Mouse (Mus musculus): Measurements from ENCODE around the gene Fnip1. TPM values are rescaled to one million over a fixed set of nuclear protein-coding genes. Genes with fewer than 3 reads are reported as not detected.

Fnip1 gene
- total RNA-seq, 2 experiments from 2014 or later: 30.5 to 34.7 TPM

DNA sequence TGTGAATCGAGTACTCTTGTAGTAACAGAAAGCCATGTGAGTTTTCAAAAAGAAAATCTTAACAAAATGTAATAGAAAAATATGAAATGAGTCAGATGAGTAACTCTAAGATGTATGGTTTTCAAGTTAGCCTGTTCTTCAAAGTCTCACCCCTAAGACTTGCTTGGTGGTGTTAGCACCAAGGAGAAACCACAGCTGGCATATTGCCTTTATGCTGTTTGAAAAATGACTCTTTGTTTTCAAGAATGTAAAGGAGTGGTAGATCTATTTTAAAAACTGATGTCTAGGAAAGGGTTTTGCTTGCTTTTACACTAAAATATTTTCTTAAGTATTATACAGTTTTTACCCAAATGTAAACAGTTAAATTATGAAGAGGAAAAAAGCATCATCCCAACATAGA, 16.5 kb downstream of the Fnip1 start:
- no peak for DNase-seq
- intact Hi-C loops (cut with DNase I): no loop called here

- peak; percentile 32 to 52 for DNase-seq
- intact Hi-C loops (cut with DNase I): no loop called here
Observed at GRCm38 (mm10) chr11:54456875-54457274, 18.9 kb downstream of the Fnip1 start.

GRCm38 (mm10) chr11:54458168-54458567, 20.2 kb downstream of the Fnip1 start:
- DNase-seq: no peak
- intact Hi-C loops (cut with DNase I): no loop called here

DNA sequence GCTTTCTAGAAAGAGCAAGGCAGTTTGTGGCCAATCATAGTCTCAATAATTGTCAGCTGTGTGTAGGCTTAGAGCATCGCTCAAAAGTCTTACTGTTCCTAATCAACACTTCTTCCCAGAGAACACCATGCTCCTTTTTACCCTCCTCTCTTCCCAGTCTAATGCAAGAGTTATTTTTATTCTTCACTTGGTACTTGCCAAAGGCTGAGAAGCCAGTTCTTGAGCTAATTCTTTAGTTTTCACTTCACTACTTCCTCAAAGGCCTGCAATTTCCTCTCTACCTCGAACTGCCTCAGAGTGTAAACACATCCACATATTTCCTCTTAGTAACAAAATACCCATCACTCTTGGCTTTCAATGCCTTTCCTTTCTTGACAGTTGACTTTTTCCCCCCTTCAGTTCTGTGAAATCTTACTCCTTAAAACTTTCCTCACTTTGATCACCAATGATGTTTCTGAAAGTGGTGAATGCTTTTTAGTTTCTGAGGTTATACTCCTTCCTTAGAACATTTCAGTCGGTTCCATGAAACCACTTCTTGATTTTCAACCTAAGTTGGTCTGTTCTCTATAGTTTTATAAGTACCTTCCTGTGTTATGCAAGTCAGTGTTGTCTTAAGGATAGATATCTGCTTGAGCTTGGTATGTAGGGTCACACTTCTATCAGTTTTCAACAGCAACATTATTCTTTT, 26.7 kb downstream of the Fnip1 start:
- DNase-seq: no peak
- intact Hi-C loops (cut with DNase I): no loop called here

GRCm38 (mm10) chr11:54472231-54472630, 34.2 kb downstream of the Fnip1 start:
- no peak for DNase-seq
- intact Hi-C loops (cut with DNase I): no loop called here

DNA sequence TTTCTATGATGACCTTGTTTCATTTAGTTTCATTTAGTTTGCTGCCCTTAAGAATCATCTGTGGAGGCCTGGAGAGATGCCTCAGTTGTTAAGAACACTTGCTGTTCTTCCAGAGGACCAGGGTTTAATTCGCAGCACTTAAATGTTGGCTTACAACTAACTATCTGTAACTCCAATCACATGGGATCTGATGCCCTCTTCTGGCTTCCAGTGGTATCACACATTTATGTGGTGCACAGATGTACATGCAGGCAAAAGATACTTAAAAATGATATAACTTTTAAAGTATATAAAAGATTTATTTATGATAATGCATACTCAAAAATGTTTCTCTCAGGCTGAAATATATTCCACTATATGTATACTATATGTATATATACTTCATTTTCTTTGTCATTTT, 40.4 kb downstream of the Fnip1 start:
- no peak for DNase-seq
- intact Hi-C loops (cut with DNase I): loop anchor here (5.0 kb wide), 1 partner anchor 171 kb away; no protein-coding TSS in a partner anchor

- no peak for DNase-seq
- intact Hi-C loops (cut with DNase I): no loop called here
Observed at GRCm38 (mm10) chr11:54486041-54486440, 48.0 kb downstream of the Fnip1 start.

DNA sequence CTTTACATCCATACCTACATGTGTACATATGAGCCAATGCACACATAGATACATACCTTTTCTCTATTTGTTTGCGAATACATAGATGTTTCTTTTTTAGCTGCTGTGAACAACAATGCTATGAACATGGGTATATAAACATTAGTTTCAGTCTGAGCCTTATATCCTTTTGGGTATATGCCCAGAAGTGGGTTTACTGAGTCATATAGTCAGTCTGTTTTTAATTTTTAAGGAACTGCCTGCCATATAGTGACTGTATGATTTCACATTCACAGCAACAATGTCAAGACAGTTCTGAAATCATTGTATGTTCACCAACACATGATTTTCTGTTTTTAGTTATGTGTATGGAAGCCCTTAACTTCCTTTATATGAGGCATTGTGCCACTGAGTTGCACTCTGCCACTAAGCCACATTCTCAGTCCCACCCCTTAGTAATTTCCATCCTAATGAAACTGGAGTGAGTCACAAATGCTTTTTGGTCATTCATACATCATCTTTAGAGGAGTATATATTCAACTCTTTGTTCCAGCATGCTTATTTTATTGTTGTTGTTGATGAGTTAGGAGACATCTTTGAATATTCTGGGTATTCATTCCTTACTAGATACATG, 54.1 kb downstream of the Fnip1 start:
- intact Hi-C loops (cut with DNase I): no loop called here
- no peak for DNase-seq

GRCm38 (mm10) chr11:54492559-54492958, 54.6 kb downstream of the Fnip1 start:
- DNase-seq: peak in 1 of 2 experiments; percentile 19
- intact Hi-C loops (cut with DNase I): no loop called here

- no peak for DNase-seq
- intact Hi-C loops (cut with DNase I): no loop called here
Observed at GRCm38 (mm10) chr11:54499838-54500237, 61.8 kb downstream of the Fnip1 start.

DNA sequence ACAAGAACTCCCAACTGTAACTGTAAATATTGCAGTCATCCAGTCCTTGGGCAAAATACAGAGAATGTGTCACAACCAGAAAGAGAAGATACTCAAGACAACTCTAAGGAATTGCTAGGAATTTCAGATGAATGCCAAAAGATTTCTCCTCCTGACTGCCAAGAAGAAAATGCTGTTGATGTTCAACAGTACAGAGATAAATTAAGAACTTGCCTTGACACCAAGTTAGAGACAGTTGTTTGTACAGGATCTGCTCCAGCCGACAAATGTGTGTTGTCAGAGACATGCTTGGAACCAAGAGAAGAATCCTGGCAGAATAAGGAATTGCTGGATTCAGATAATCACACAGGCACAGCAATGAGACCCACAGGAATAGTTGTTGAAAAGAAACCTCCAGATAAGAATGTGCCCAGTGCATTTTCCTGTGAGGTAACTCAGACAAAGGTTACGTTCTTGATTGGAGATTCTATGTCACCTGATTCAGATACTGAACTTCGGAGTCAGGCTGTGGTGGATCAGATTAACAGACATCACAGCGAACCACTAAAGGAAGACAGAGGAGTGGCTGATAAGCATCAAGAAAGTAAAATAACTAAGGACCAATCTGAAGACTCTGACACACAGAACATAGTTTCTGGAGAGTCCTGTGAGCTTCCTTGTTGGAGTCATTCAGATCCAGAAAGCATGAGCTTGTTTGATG, 64.7 kb downstream of the Fnip1 start:
- intact Hi-C loops (cut with DNase I): no loop called here
- peak; percentile 47 to 54 for DNase-seq

GRCm38 (mm10) chr11:54513584-54513983, 75.6 kb downstream of the Fnip1 start:
- intact Hi-C loops (cut with DNase I): no loop called here

DNA sequence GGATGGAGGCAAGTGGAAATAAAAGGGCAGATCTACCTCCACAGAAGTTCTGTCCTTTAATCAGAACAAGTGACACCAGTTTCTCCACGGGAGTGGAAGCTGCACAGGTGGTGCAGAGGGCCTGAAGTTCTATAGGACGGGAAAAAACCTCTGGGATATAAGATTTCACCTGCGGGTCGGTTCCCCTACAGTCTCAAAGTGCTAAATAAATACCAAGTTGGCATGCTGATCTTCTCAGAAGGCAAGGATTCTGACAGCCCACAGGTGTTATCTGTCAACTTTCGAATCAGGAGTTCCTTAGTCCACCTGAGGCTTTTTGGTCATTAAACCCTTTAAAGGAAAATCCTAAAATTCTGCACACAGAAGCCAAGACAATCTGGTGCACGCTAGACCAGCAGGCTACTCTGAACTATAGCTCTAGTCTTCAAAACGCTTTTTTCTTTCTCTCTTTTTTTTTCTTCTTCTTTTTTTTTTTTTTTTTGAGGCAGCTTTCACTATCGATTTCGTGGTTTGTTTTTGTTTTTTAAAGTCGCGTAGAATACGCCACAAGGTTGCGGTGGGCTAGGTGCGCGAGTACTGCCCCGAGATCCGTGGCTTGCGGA, 84.0 kb downstream of the Fnip1 start:
- DNase-seq: peak; percentile 32 to 40
- intact Hi-C loops (cut with DNase I): loop anchor here (2.0 kb wide), 1 partner anchor 85 kb away; no protein-coding TSS in a partner anchor

More at GRCm38 (mm10) chr11:54513584-54513983, 75.6 kb downstream of the Fnip1 start:
- DNase-seq: no peak

- intact Hi-C loops (cut with DNase I): loop anchor here (2.0 kb wide), 1 partner anchor 86 kb away; no protein-coding TSS in a partner anchor
- peak; percentile 99 to 100 for DNase-seq
Observed at GRCm38 (mm10) chr11:54522529-54523430, 84.8 kb downstream of the Fnip1 start, which contains the start of gene Rapgef6. Rapgef6 (plus strand) TSS chr11:54522847.

DNA sequence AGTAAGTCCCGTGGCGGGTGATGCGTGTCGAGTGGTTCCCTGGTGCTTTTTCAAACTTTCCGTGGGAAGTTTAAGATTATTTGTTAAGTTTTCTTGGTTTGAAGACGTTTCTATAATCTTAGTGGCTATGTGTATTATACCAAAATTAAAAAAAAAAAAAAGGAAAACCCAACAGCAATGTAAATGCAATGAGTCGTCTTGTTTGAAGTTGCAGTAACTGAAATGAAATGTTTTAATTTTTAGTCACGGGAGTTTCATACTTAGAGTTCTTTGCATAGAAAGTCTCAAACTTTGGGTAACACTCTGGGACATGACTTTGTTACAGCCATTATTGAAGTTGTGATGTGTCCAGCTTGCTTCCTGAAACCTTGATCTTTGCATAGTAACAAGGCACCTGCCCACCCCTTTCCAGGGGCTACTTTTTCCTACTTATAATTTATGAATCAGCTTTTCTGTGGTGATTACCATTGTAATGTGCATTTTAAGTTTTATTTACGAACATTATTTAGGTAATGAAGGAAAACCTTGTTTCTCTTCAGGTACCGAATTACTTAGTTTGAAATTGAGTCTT, 85.5 kb downstream of the Fnip1 start:
- intact Hi-C loops (cut with DNase I): loop anchor here (2.0 kb wide), 1 partner anchor 87 kb away; no protein-coding TSS in a partner anchor
- no peak for DNase-seq

GRCm38 (mm10) chr11:54528002-54528401, 90.0 kb downstream of the Fnip1 start:
- intact Hi-C loops (cut with DNase I): no loop called here

DNA sequence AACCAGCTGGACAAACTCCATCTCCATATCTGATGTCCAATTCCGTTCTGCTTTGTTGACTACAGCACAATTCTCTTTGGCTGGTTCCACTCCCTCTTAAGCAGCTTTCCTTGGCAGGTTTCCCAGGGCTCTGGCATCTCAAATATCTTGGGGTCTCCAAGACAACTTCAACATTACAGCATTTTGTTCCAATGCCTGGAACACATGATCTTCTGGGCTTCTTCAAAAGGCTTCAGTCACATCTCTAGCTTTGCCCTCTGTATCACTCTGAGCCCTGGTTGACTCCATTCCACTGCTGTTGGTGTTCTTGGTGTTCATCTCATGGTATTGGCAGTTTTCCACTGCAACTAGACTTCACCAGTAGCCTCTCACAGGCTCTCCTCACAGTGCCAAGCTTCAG, 92.4 kb downstream of the Fnip1 start:
- intact Hi-C loops (cut with DNase I): loop anchor here (10.0 kb wide), 1 partner anchor 526 kb away; no protein-coding TSS in a partner anchor
- peak; percentile 59 to 71 for DNase-seq

More at GRCm38 (mm10) chr11:54528002-54528401, 90.0 kb downstream of the Fnip1 start:
- no peak for DNase-seq

DNA sequence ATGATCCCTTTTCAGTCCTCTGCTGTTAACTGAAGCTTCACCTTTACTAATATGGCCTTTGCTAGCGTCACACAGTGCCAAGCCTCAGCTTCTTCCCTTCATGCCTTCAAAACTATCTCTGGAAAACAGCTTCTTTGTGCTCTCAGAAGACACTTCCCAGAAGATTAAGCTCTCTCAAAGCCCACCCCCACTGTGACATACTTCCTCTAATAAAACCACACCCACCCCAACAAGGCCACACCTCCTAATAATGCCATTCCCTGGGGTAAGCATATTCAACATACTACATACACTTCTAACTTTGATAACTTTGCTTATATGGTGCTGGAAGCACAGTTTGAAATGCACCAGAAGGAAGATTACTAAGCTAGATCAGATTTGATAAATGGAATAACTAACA, 92.9 kb downstream of the Fnip1 start:
- intact Hi-C loops (cut with DNase I): loop anchor here (10.0 kb wide), 1 partner anchor 526 kb away; no protein-coding TSS in a partner anchor
- DNase-seq: no peak

DNA sequence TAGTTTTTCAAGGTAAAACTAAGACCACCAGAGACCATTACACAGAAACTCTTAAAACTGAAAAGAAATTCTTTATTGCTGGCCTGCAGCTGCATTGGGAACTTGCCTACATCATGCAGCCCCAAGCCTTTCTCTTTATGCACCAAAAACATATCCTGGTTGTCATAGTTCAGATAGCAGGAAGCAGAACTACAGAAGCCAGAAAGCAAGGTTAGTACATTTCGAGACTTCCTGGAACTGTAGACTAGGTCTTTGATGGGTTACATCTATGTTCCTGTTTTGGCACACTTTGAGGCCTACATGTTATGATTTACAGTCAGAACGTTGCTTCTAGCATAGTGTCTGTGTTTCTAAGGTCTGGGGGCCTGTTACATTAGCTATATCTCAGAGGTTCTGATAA, 95.8 kb downstream of the Fnip1 start:
- no peak for DNase-seq
- intact Hi-C loops (cut with DNase I): loop anchor here (2.0 to 10.0 kb wide), 2 partner anchors 227 to 529 kb away; no protein-coding TSS in a partner anchor

All from heart, postnatal 10 days (tissue).